Mouse (Mus musculus): ENCODE results near the gene Slc38a11.

DNA sequence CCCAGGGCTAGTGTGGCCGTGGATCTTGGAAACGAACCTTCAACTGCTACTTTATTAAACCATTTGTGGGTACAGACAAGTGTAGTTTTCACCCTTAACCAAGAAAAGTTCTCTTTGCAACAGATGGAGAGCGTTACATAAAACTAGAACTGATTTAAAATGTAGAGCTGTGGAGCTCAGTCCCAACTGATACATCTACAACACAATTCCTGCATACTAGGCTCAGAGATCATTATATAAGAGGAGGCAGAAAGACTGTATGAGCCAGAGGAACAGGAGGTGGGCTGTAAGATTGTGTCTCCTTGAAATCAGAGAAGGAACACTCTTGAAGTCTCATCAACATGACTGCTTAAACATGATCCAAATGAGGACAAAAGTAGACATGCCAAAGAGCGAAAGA, 9.2 kb upstream of the Slc38a11 start:
- TF ChIP-seq POLR2A (IDR thresholded peaks at IDR 0.05; ENCODE audit: extremely low read depth, insufficient read depth, low read length): no peak
- TF ChIP-seq CTCF (IDR thresholded peaks at IDR 0.05; ENCODE audit: extremely low read depth, insufficient read depth, low read length): no peak
